Comparison of ENCODE assay signal across 22 mouse cellular contexts in the genomic region with DNA sequence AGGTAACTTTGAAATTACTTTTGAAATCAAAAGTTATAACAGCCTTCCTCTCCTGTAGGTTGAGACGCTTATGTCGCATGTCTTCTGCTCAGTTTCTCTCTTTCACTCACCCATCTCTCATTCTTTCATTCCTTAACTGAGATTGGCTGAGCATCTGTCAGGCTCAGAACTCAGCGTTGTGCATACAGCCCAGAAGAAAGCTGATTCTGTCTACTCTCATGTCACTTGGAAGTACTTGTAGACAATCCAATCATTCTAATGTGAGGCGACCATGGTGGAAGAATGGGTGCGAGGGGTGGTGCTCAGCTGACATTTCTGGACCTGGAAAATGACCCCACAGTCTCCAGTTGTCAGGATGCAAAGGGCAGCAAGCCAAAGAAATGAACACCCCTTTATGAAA. TPM values are rescaled to one million over a fixed set of nuclear protein-coding genes. Genes with fewer than 3 reads are reported as not detected.
A peak's percentile ranks its signal among the peaks of the same experiment; 100 is the strongest.
DNase-seq lines count a peak whose midpoint lies in the region; ATAC-seq lines count a peak whose summit lies in the region.
"Had no signal": no experiment of that assay in that cellular context is flagged by ENCODE, and none has a peak within 500 bp of the region (broad histone marks: within the 10 kb centered on the region; RNA-seq: fewer than 3 reads in every experiment).

No protein-coding gene starts in this region.

- H3K9ac ChIP-seq in hindbrain, embryonic 12.5 days: no peak overlapping the region
- H3K9ac ChIP-seq in hindbrain, embryonic 14.5 days: no peak overlapping the region
- H3K9ac ChIP-seq in midbrain, embryonic 12.5 days (replicated peaks): no peak overlapping the region
- H3K9ac ChIP-seq in midbrain, embryonic 16.5 days (ENCODE audit: low read depth, low read length): no peak overlapping the region
- H3K9ac ChIP-seq: embryonic facial prominence, embryonic 15.5 days; heart, embryonic 12.5 days had no signal

- 64% methylated on average over 5 of the region's 5 CpGs for WGBS in hindbrain, embryonic 12.5 days
- 56% methylated on average over 5 of the region's 5 CpGs for WGBS in hindbrain, embryonic 10.5 days
- WGBS in hindbrain, embryonic 14.5 days: 42% methylated on average over 5 of the region's 5 CpGs
- 58% methylated on average over 5 of the region's 5 CpGs for WGBS in midbrain, embryonic 12.5 days
- 56% methylated on average over 5 of the region's 5 CpGs for WGBS in midbrain, embryonic 16.5 days

- ATAC-seq in hindbrain, embryonic 12.5 days (ENCODE audit: low FRiP score): peak; percentile 26; the same call in 1 of the 2 replicates
- ATAC-seq in hindbrain, embryonic 14.5 days (ENCODE audit: low FRiP score): 0 out of 2 replicates have a peak, but pooled peaks have one; percentile 11
- 0 out of 2 replicates have a peak, but pooled peaks have one; percentile 41 for ATAC-seq in midbrain, embryonic 12.5 days (ENCODE audit: low FRiP score, low read depth)
- peak; percentile 32 for ATAC-seq in midbrain, embryonic 16.5 days
- ATAC-seq in cerebellum, adult (ENCODE audit: insufficient number of reproducible peaks, low FRiP score, low TSS enrichment): no peak
- ATAC-seq: intestine, embryonic 16.5 days had no signal

- H3K4me3 ChIP-seq in hindbrain, embryonic 12.5 days: no peak overlapping the region
- H3K4me3 ChIP-seq in hindbrain, embryonic 10.5 days: no peak overlapping the region
- H3K4me3 ChIP-seq in hindbrain, embryonic 14.5 days (replicated peaks; ENCODE audit: low read length): no peak overlapping the region
- no peak overlapping the region for H3K4me3 ChIP-seq in midbrain, embryonic 12.5 days
- no peak overlapping the region for H3K4me3 ChIP-seq in midbrain, embryonic 16.5 days (ENCODE audit: low read depth, low read length)
- H3K4me3 ChIP-seq: embryonic facial prominence, embryonic 15.5 days; erythroblast, embryonic 14.5 days; forebrain, embryonic 10.5 days; gastrocnemius, adult 2 months; heart, embryonic 12.5 days had no signal

- no peak overlapping the region for H3K4me2 ChIP-seq in hindbrain, embryonic 12.5 days (replicated peaks)
- no peak overlapping the region for H3K4me2 ChIP-seq in hindbrain, embryonic 14.5 days (replicated peaks)
- no peak overlapping the region for H3K4me2 ChIP-seq in midbrain, embryonic 12.5 days (replicated peaks)
- no peak overlapping the region for H3K4me2 ChIP-seq in midbrain, embryonic 16.5 days (ENCODE audit: low read length)
- H3K4me2 ChIP-seq: embryonic facial prominence, embryonic 15.5 days; heart, embryonic 12.5 days had no signal

- H3K36me3 ChIP-seq in hindbrain, embryonic 12.5 days: no peaks in the 10 kb centered on the region
- no peaks in the 10 kb centered on the region for H3K36me3 ChIP-seq in hindbrain, embryonic 10.5 days
- no peaks in the 10 kb centered on the region for H3K36me3 ChIP-seq in hindbrain, embryonic 14.5 days (replicated peaks; ENCODE audit: control insufficient read depth, insufficient read depth)
- H3K36me3 ChIP-seq in midbrain, embryonic 12.5 days: no peaks in the 10 kb centered on the region
- no peaks in the 10 kb centered on the region for H3K36me3 ChIP-seq in midbrain, embryonic 16.5 days (ENCODE audit: control insufficient read depth, insufficient read depth, low read length)
- H3K36me3 ChIP-seq: embryonic facial prominence, embryonic 15.5 days; forebrain, embryonic 10.5 days; heart, embryonic 12.5 days had no signal

- no peak overlapping the region for H3K27ac ChIP-seq in hindbrain, embryonic 12.5 days
- no peak overlapping the region for H3K27ac ChIP-seq in hindbrain, embryonic 10.5 days
- peak overlapping the region; percentile 14; the same call in 1 of the 2 replicates for H3K27ac ChIP-seq in hindbrain, embryonic 14.5 days
- peak overlapping the region; percentile 8; the same call in 1 of the 2 replicates for H3K27ac ChIP-seq in midbrain, embryonic 12.5 days (replicated peaks)
- H3K27ac ChIP-seq in midbrain, embryonic 16.5 days (ENCODE audit: low read length): peak overlapping the region; percentile 67
- H3K27ac ChIP-seq: embryonic facial prominence, embryonic 15.5 days; forebrain, embryonic 10.5 days; gastrocnemius, adult 2 months had no signal

- no peak for DNase-seq in hindbrain, embryonic 10.5 days (ENCODE audit: low spot score)
- no peak for DNase-seq in hindbrain, embryonic 14.5 days (ENCODE audit: low spot score)
- no peak for DNase-seq in heart, postnatal 4 days
- DNase-seq: adrenal gland, adult 2 months; adrenal gland, postnatal 25 days; cerebellum, adult 2 months; cerebellum, postnatal 10 days; embryo, embryonic 11 days; gastrocnemius, adult 2 months; gastrocnemius, postnatal 25 days; heart, postnatal 36 days had no signal

- H3K27me3 ChIP-seq in hindbrain, embryonic 12.5 days: no peaks in the 10 kb centered on the region
- H3K27me3 ChIP-seq in hindbrain, embryonic 10.5 days (ENCODE audit: insufficient read depth, poor library complexity, severe bottlenecking): no peaks in the 10 kb centered on the region
- no peaks in the 10 kb centered on the region for H3K27me3 ChIP-seq in hindbrain, embryonic 14.5 days (ENCODE audit: control insufficient read depth, insufficient read depth, low read length)
- H3K27me3 ChIP-seq in midbrain, embryonic 12.5 days: no peaks in the 10 kb centered on the region
- no peaks in the 10 kb centered on the region for H3K27me3 ChIP-seq in midbrain, embryonic 16.5 days (ENCODE audit: control insufficient read depth, insufficient read depth, low read depth, low read length)
- H3K27me3 ChIP-seq: embryonic facial prominence, embryonic 15.5 days; heart, embryonic 12.5 days had no signal

- no peaks in the 10 kb centered on the region for H3K9me3 ChIP-seq in hindbrain, embryonic 12.5 days (replicated peaks)
- no peaks in the 10 kb centered on the region for H3K9me3 ChIP-seq in hindbrain, embryonic 10.5 days
- no peaks in the 10 kb centered on the region for H3K9me3 ChIP-seq in hindbrain, embryonic 14.5 days (ENCODE audit: control insufficient read depth, low read length)
- no peaks in the 10 kb centered on the region for H3K9me3 ChIP-seq in midbrain, embryonic 12.5 days
- no peaks in the 10 kb centered on the region for H3K9me3 ChIP-seq in midbrain, embryonic 16.5 days (replicated peaks; ENCODE audit: control insufficient read depth, low read length, poor library complexity, severe bottlenecking)
- H3K9me3 ChIP-seq: embryonic facial prominence, embryonic 15.5 days; forebrain, embryonic 10.5 days; heart, embryonic 12.5 days had no signal

- no peaks in the 10 kb centered on the region for H3K4me1 ChIP-seq in hindbrain, embryonic 12.5 days
- H3K4me1 ChIP-seq in hindbrain, embryonic 10.5 days (replicated peaks): no peaks in the 10 kb centered on the region
- H3K4me1 ChIP-seq in hindbrain, embryonic 14.5 days (replicated peaks; ENCODE audit: control insufficient read depth, insufficient read depth, low read length): no peaks in the 10 kb centered on the region
- no peaks in the 10 kb centered on the region for H3K4me1 ChIP-seq in midbrain, embryonic 12.5 days
- no peaks in the 10 kb centered on the region for H3K4me1 ChIP-seq in midbrain, embryonic 16.5 days (ENCODE audit: control insufficient read depth, insufficient read depth, low read length)
- H3K4me1 ChIP-seq: embryonic facial prominence, embryonic 15.5 days; heart, embryonic 12.5 days had no signal

RNA-seq across cellular contexts. Expression of a gene that starts 9.7 kb away (rescaled TPM):
- 69.7 and 73.9 TPM in 2 replicates for polyA plus RNA-seq in hindbrain, embryonic 12.5 days (2016; fragmentation: Nextera tagmentation; extraction: Ambion mirVana)
- polyA plus RNA-seq in hindbrain, embryonic 10.5 days (2016; fragmentation: Nextera tagmentation; extraction: Ambion mirVana): 10.0 and 22.6 TPM in 2 replicates
- 265 and 341 TPM in 2 replicates for polyA plus RNA-seq in hindbrain, embryonic 14.5 days (2014; fragmentation: Nextera tagmentation; extraction: Ambion mirVana)
- 84.1 and 84.6 TPM in 2 replicates for polyA plus RNA-seq in midbrain, embryonic 12.5 days (2016; fragmentation: Nextera tagmentation; extraction: Ambion mirVana)
- polyA plus RNA-seq in midbrain, embryonic 16.5 days (2015; fragmentation: Nextera tagmentation; extraction: Ambion mirVana): 514 and 548 TPM in 2 replicates
- total RNA-seq in heart, postnatal 4 days (2021): 1 to 10 TPM in 1 of 2 experiments, under 1 TPM in 1; 0.81 to 1.3 TPM
- total RNA-seq: common myeloid progenitor, adult 5-6 weeks; gastrocnemius, adult 2 months; gastrocnemius, postnatal 25 days; granulocyte monocyte progenitor cell, adult 5-6 weeks had no signal
- polyA plus RNA-seq: erythroblast, embryonic 14.5 days had no signal

Comparison
In these comparisons a context has a peak if more than half of its experiments do, and no peak if none do; other contexts are left out.
1. H3K27ac ChIP-seq: peak in hindbrain, embryonic 14.5 days (single experiment), midbrain, embryonic 12.5 days (single experiment) and midbrain, embryonic 16.5 days (single experiment); none in hindbrain, embryonic 12.5 days (single experiment) and hindbrain, embryonic 10.5 days (single experiment).